Mouse (Mus musculus): ENCODE results near the gene Tcam1. TPM values are rescaled to one million over a fixed set of nuclear protein-coding genes. Genes with fewer than 3 reads are reported as not detected.

Gene Tcam1
- polyA plus RNA-seq, 1 experiment = 0.11 TPM

- no peak overlapping the region; the same call in 1 of the 2 replicates for H3K4me3 ChIP-seq (ENCODE audit: extremely low read depth, insufficient read depth, insufficient read length)
- TF ChIP-seq CTCF (IDR thresholded peaks at IDR 0.05; ENCODE audit: extremely low read depth, insufficient read depth, insufficient read length, insufficient replicate concordance) (no peak), POLR2A (IDR thresholded peaks at IDR 0.05; ENCODE audit: low read depth, low read length) (no peak)
- H3K27ac ChIP-seq (ENCODE audit: insufficient read depth, low read length) = no peak overlapping the region
- no peaks in the 10 kb centered on the region for H3K27me3 ChIP-seq (ENCODE audit: control insufficient read depth, insufficient read depth, low read length)
- H3K36me3 ChIP-seq (ENCODE audit: control insufficient read depth, insufficient read depth, low read length) = peaks cover 26% of the 10 kb centered on the region
- no peaks in the 10 kb centered on the region; the same call in 1 of the 2 replicates for H3K4me1 ChIP-seq (ENCODE audit: control insufficient read depth, insufficient read depth, insufficient read length)
- no peak for DNase-seq (ENCODE audit: low read depth in 1 of 2, low spot score in 2 of 2)
- 75% methylated on average over 5 of the region's 5 CpGs for WGBS
Observed at GRCm38 (mm10) chr11:106256775-106257174, 19.7 kb upstream of the Tcam1 start.

DNA sequence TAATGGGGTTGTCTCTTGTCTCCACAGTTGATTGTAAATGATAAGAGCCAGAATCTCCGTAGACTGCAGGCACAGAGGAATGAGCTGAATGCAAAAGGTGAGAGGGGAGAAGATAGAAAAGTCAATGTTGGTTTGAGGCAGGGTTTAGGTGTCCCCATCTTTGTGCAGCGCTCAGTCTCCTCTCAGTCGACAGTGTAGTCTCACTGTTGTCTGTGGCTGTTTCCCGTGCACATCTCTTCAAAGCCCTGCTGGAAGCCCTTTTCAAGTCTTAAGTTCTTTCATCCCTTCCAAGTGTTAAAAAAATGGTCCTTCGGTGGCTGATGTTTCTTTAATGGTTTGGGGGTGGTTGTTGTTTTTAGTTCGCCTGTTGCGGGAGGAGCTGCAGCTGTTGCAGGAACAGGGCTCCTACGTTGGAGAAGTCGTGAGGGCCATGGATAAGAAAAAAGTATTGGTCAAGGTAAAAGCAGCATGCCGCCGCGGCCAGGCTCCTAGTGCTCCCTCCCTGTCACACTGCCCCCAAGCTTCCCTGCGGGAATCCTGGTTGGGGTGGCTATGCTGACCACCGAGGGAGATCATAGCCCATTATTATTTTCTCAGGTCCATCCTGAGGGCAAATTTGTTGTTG, 15.5 kb upstream of the Tcam1 start:
- Histone ChIP-seq H3K4me3 (ENCODE audit: extremely low read depth, insufficient read depth, insufficient read length) (no peak overlapping the region), H3K4me1 (ENCODE audit: control insufficient read depth, insufficient read depth, insufficient read length) (no peaks in the 10 kb centered on the region; the same call in 1 of the 2 replicates), H3K27ac (ENCODE audit: insufficient read depth, low read length) (no peak overlapping the region), H3K36me3 (ENCODE audit: control insufficient read depth, insufficient read depth, low read length) (peaks cover 53% of the 10 kb centered on the region), H3K27me3 (ENCODE audit: control insufficient read depth, insufficient read depth, low read length) (no peaks in the 10 kb centered on the region)
- TF ChIP-seq POLR2A (IDR thresholded peaks at IDR 0.05; ENCODE audit: low read depth, low read length) (no peak), CTCF (IDR thresholded peaks at IDR 0.05; ENCODE audit: extremely low read depth, insufficient read depth, insufficient read length, insufficient replicate concordance) (no peak)
- 88% methylated on average over 14 of the region's 14 CpGs for WGBS
- no peak for DNase-seq (ENCODE audit: low read depth in 1 of 2, low spot score in 2 of 2)

DNA sequence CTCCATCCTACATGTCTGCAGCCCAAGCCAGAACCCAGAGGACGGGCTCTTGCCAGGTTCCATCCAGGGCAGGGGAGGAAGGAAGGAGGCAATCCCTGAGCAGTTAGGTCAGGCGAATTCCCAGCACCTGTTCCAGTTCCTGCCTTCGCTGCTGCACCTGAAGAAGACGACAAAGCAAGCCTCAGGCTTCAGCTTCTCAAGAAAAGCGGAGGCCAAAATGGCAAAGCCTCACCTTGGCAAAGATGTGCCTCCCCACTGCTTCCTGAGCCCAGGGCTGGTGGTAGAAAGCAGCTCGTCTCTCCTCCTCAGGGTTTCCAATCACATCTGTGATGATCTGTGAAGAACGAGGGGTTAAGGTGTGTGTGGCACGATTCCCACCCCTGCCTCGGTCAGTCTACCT, 12.5 kb upstream of the Tcam1 start:
- Histone ChIP-seq H3K4me3 (ENCODE audit: extremely low read depth, insufficient read depth, insufficient read length) (no peak overlapping the region), H3K4me1 (ENCODE audit: control insufficient read depth, insufficient read depth, insufficient read length) (peaks cover 2% of the 10 kb centered on the region; the same call in 1 of the 2 replicates), H3K27me3 (ENCODE audit: control insufficient read depth, insufficient read depth, low read length) (no peaks in the 10 kb centered on the region), H3K27ac (ENCODE audit: insufficient read depth, low read length) (no peak overlapping the region), H3K36me3 (ENCODE audit: control insufficient read depth, insufficient read depth, low read length) (peaks cover 66% of the 10 kb centered on the region)
- DNase-seq (ENCODE audit: low read depth in 1 of 2, low spot score in 2 of 2) = no peak
- 96% methylated on average over 9 of the region's 9 CpGs for WGBS
- TF ChIP-seq POLR2A (IDR thresholded peaks at IDR 0.05; ENCODE audit: low read depth, low read length) (no peak), CTCF (IDR thresholded peaks at IDR 0.05; ENCODE audit: extremely low read depth, insufficient read depth, insufficient read length, insufficient replicate concordance) (no peak)

DNA sequence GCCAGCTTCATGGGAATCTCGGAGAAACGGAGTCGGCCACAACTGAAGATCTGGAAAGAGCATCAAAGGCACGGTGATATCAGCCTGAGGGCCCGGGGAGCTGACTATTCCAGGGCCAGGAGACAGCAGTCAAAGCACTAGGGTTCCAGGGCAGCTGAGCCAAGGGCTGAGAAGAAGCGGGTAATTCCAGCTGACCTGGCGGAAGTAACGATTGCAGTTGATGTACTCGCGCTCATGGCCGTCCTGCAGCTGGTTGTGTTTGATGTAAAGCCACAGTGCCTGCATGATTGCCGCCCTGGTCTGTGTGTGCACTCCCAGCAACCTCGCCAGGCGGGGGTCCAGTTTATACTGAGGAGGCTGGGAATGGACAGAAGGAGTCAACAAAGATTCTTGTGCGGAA, 11.5 kb upstream of the Tcam1 start:
- Histone ChIP-seq H3K27ac (ENCODE audit: insufficient read depth, low read length) (no peak overlapping the region), H3K4me1 (ENCODE audit: control insufficient read depth, insufficient read depth, insufficient read length) (peaks cover 6% of the 10 kb centered on the region; the same call in 1 of the 2 replicates), H3K36me3 (ENCODE audit: control insufficient read depth, insufficient read depth, low read length) (peaks cover 66% of the 10 kb centered on the region), H3K4me3 (ENCODE audit: extremely low read depth, insufficient read depth, insufficient read length) (no peak overlapping the region), H3K27me3 (ENCODE audit: control insufficient read depth, insufficient read depth, low read length) (no peaks in the 10 kb centered on the region)
- no peak for DNase-seq (ENCODE audit: low read depth in 1 of 2, low spot score in 2 of 2)
- TF ChIP-seq POLR2A (IDR thresholded peaks at IDR 0.05; ENCODE audit: low read depth, low read length) (no peak), CTCF (IDR thresholded peaks at IDR 0.05; ENCODE audit: extremely low read depth, insufficient read depth, insufficient read length, insufficient replicate concordance) (no peak)
- 91% methylated on average over 15 of the region's 15 CpGs for WGBS

DNA sequence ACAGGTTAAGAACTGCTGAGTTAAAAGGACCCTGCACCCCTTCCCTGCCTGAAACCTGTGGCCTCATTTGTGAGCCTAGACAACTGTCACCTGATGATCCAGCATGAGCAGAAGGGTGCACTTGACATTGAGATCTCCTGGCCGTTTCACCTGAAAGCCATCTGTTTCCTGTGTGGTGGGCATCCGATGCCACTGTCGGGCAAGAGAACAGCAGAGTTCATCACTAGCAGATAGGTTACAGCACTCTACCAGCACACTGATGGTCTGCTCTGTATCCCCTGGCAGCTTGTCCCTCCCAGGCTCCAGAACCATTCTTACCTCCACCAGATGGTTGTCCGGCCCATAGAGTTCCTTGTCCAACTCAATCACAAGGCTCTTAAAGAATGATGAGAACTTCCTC, 10.9 kb upstream of the Tcam1 start:
- Histone ChIP-seq H3K36me3 (ENCODE audit: control insufficient read depth, insufficient read depth, low read length) (peaks cover 66% of the 10 kb centered on the region), H3K4me1 (ENCODE audit: control insufficient read depth, insufficient read depth, insufficient read length) (peaks cover 10% of the 10 kb centered on the region; the same call in 1 of the 2 replicates), H3K27me3 (ENCODE audit: control insufficient read depth, insufficient read depth, low read length) (no peaks in the 10 kb centered on the region), H3K4me3 (ENCODE audit: extremely low read depth, insufficient read depth, insufficient read length) (no peak overlapping the region), H3K27ac (ENCODE audit: insufficient read depth, low read length) (no peak overlapping the region)
- no peak for TF ChIP-seq CTCF (IDR thresholded peaks at IDR 0.05; ENCODE audit: extremely low read depth, insufficient read depth, insufficient read length, insufficient replicate concordance)
- no peak for TF ChIP-seq POLR2A (IDR thresholded peaks at IDR 0.05; ENCODE audit: low read depth, low read length)
- WGBS = 52% methylated on average over 4 of the region's 4 CpGs
- DNase-seq (ENCODE audit: low read depth in 1 of 2, low spot score in 2 of 2) = no peak

DNA sequence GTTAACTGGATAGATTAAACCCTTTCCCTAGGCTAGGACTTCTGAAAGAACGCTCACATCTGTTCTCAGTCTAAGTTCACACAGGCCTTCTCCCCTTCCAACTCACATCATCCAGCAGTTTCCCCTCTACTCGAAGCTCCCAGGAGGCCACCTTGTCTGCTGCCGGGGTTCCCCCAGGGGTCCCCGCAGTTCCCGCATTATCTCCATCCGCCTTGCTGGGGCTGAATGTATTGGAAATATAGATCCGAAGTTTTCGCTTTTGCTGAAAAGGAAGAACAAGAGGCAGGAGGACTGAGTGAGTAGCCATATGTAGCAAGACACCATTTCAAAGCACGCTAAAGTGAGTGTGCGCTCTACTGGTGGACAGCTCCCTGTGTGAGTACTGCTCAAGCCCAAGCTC, 10.0 kb upstream of the Tcam1 start:
- 93% methylated on average over 10 of the region's 10 CpGs for WGBS
- no peaks in the 10 kb centered on the region for H3K27me3 ChIP-seq (ENCODE audit: control insufficient read depth, insufficient read depth, low read length)
- H3K27ac ChIP-seq (ENCODE audit: insufficient read depth, low read length) = no peak overlapping the region
- peaks cover 15% of the 10 kb centered on the region; the same call in 1 of the 2 replicates for H3K4me1 ChIP-seq (ENCODE audit: control insufficient read depth, insufficient read depth, insufficient read length)
- H3K4me3 ChIP-seq (ENCODE audit: extremely low read depth, insufficient read depth, insufficient read length) = no peak overlapping the region
- TF ChIP-seq CTCF (IDR thresholded peaks at IDR 0.05; ENCODE audit: extremely low read depth, insufficient read depth, insufficient read length, insufficient replicate concordance) (no peak), POLR2A (IDR thresholded peaks at IDR 0.05; ENCODE audit: low read depth, low read length) (no peak)
- no peak for DNase-seq (ENCODE audit: low read depth in 1 of 2, low spot score in 2 of 2)
- H3K36me3 ChIP-seq (ENCODE audit: control insufficient read depth, insufficient read depth, low read length) = peaks cover 58% of the 10 kb centered on the region

GRCm38 (mm10) chr11:106267311-106267852, 9.1 kb upstream of the Tcam1 start:
- no peak overlapping the region for H3K27ac ChIP-seq (ENCODE audit: insufficient read depth, low read length)

More at GRCm38 (mm10) chr11:106267311-106267852, 9.1 kb upstream of the Tcam1 start:
- TF ChIP-seq CTCF (IDR thresholded peaks at IDR 0.05; ENCODE audit: extremely low read depth, insufficient read depth, insufficient read length, insufficient replicate concordance) = no peak
- TF ChIP-seq POLR2A (IDR thresholded peaks at IDR 0.05; ENCODE audit: low read depth, low read length) = no peak
- no peaks in the 10 kb centered on the region for H3K27me3 ChIP-seq (ENCODE audit: control insufficient read depth, insufficient read depth, low read length)
- no peak overlapping the region for H3K4me3 ChIP-seq (ENCODE audit: extremely low read depth, insufficient read depth, insufficient read length)
- H3K36me3 ChIP-seq (ENCODE audit: control insufficient read depth, insufficient read depth, low read length) = peaks cover 48% of the 10 kb centered on the region
- no peak for DNase-seq (ENCODE audit: low read depth in 1 of 2, low spot score in 2 of 2)
- 80% methylated on average over 15 of the region's 15 CpGs for WGBS
- H3K4me1 ChIP-seq (ENCODE audit: control insufficient read depth, insufficient read depth, insufficient read length) = peaks cover 17% of the 10 kb centered on the region; the same call in 1 of the 2 replicates

All from spleen, adult 2 months (tissue).